Mouse (Mus musculus) stomach, embryonic 15.5 days (tissue): ENCODE measurements around the gene Zfp64. TPM values are rescaled to one million over a fixed set of nuclear protein-coding genes. Genes with fewer than 3 reads are reported as not detected.

Experiments
- ATAC-seq: fragments of 200-750 bp; cut with Nextera tagmentation; 2 replicates; pipeline ENCODE4 v1.8.0; 2017; ENCODE audit warnings: low read depth, moderate number of reproducible peaks, moderate TSS enrichment; ENCODE audit not compliant: insufficient read depth, low FRiP score
- H3K27ac ChIP-seq: fragments of 300-500 bp; sonication (generic); 2 replicates; pipeline ENCODE4 v1.5.1; 2015; ENCODE audit warnings: mild to moderate bottlenecking, inconsistent platforms
- H3K27me3 ChIP-seq: fragments of 300-500 bp; sonication (generic); replicated peaks from 2 replicates; pipeline ENCODE4 v1.6.1; 2015; ENCODE audit warnings: inconsistent platforms
- H3K36me3 ChIP-seq: fragments of 300-500 bp; sonication (generic); 2 replicates; pipeline ENCODE4 v1.6.1; 2015; ENCODE audit warnings: inconsistent platforms
- H3K4me1 ChIP-seq: fragments of 300-500 bp; sonication (generic); 2 replicates; pipeline ENCODE4 v1.6.1; 2015; ENCODE audit warnings: inconsistent platforms
- H3K4me2 ChIP-seq: fragments of 300-500 bp; sonication (generic); 2 replicates; pipeline ENCODE4 v1.6.1; 2015; ENCODE audit warnings: mild to moderate bottlenecking, inconsistent platforms
- H3K4me3 ChIP-seq: fragments of 300-500 bp; sonication (generic); replicated peaks from 2 replicates; pipeline ENCODE4 v1.5.1; 2015; ENCODE audit warnings: inconsistent platforms
- H3K9ac ChIP-seq: fragments of 300-500 bp; sonication (generic); 2 replicates; pipeline ENCODE4 v1.6.1; 2015; ENCODE audit warnings: inconsistent platforms
- H3K9me3 ChIP-seq: fragments of 300-500 bp; sonication (generic); 2 replicates; pipeline ENCODE4 v1.6.1; 2016; ENCODE audit warnings: inconsistent platforms
- WGBS: fragments of 180-500 bp; shearing (Covaris S2); methylation state at CpG from one replicate; pipeline ENCODE4 v1.1.7; 2015; 5-methylcytosine and 5-hydroxymethylcytosine counted together
- polyA plus RNA-seq: library from polyadenylated mRNA; unstranded; fragments of >200 nt; fragmentation: Nextera tagmentation; extraction: Ambion mirVana; gene quantifications from 2 replicates; pipeline ENCODE4 v1.2.1, GENCODE M21; 2015

Zfp64 gene
- polyA plus RNA-seq, 1 experiment from 2014 or later = 31.9 TPM

GRCm38 (mm10) chr2:168912901-168913721, 42.3 kb downstream of the Zfp64 start:
- Histone ChIP-seq H3K9ac (peak overlapping the region; percentile 23; the same call in 1 of the 2 replicates), H3K4me2 (peak overlapping the region; percentile 95), H3K36me3 (no peaks in the 10 kb centered on the region), H3K9me3 (no peaks in the 10 kb centered on the region), H3K27me3 (peaks cover 27% of the 10 kb centered on the region), H3K4me1 (peaks cover 26% of the 10 kb centered on the region), H3K4me3 (peak overlapping the region; percentile 49), H3K27ac (peak overlapping the region; percentile 63)
- WGBS = 6% methylated on average over 31 of the region's 31 CpGs
- peak; percentile 56; the same call in 1 of the 2 replicates for ATAC-seq

GRCm38 (mm10) chr2:168912051-168912891, 43.1 kb downstream of the Zfp64 start:
- H3K36me3 ChIP-seq = no peaks in the 10 kb centered on the region
- no peaks in the 10 kb centered on the region for H3K9me3 ChIP-seq
- under 1% methylated on average over 70 of the region's 70 CpGs for WGBS
- H3K4me3 ChIP-seq = peak overlapping the region; percentile 49
- H3K9ac ChIP-seq = peak overlapping the region; percentile 23; the same call in 1 of the 2 replicates
- peaks cover 26% of the 10 kb centered on the region for H3K4me1 ChIP-seq
- peaks cover 27% of the 10 kb centered on the region for H3K27me3 ChIP-seq
- H3K27ac ChIP-seq = peak overlapping the region; percentile 63
- H3K4me2 ChIP-seq = peak overlapping the region; percentile 95
- ATAC-seq = no peak

GRCm38 (mm10) chr2:168911527-168911926, 43.9 kb downstream of the Zfp64 start:
- Histone ChIP-seq H3K27me3 (peaks cover 27% of the 10 kb centered on the region), H3K27ac (no peak overlapping the region), H3K4me1 (peaks cover 26% of the 10 kb centered on the region), H3K9me3 (no peaks in the 10 kb centered on the region), H3K4me2 (peak overlapping the region; percentile 95), H3K4me3 (peak overlapping the region; percentile 49), H3K36me3 (no peaks in the 10 kb centered on the region), H3K9ac (no peak overlapping the region)
- 2% methylated on average over 19 of the region's 19 CpGs for WGBS
- no peak for ATAC-seq

- Histone ChIP-seq H3K36me3 (no peaks in the 10 kb centered on the region), H3K27ac (no peak overlapping the region), H3K4me1 (peaks cover 5% of the 10 kb centered on the region; the same call in 1 of the 2 replicates), H3K4me2 (no peak overlapping the region), H3K27me3 (peaks cover 7% of the 10 kb centered on the region; the same call in 1 of the 2 replicates), H3K9me3 (no peaks in the 10 kb centered on the region), H3K9ac (no peak overlapping the region), H3K4me3 (no peak overlapping the region)
- WGBS = 49% methylated on average over 11 of the region's 11 CpGs
- ATAC-seq = no peak
These were observed 49.4 kb downstream of the Zfp64 start for GRCm38 (mm10) chr2:168906022-168906421.

GRCm38 (mm10) chr2:168904846-168905245, 50.5 kb downstream of the Zfp64 start:
- H3K27ac ChIP-seq = no peak overlapping the region
- ATAC-seq = no peak
- H3K4me2 ChIP-seq = no peak overlapping the region
- H3K9me3 ChIP-seq = no peaks in the 10 kb centered on the region
- no peaks in the 10 kb centered on the region for H3K36me3 ChIP-seq
- no peaks in the 10 kb centered on the region for H3K27me3 ChIP-seq
- 73% methylated on average over 3 of the region's 3 CpGs for WGBS
- H3K4me3 ChIP-seq = no peak overlapping the region
- H3K4me1 ChIP-seq = no peaks in the 10 kb centered on the region
- no peak overlapping the region for H3K9ac ChIP-seq

- 12% methylated on average over 9 of the region's 9 CpGs for WGBS
- ATAC-seq = no peak
These were observed 51.2 kb downstream of the Zfp64 start for GRCm38 (mm10) chr2:168904188-168904587.

GRCm38 (mm10) chr2:168902634-168903033, 52.8 kb downstream of the Zfp64 start:
- WGBS = 18% methylated on average over 8 of the region's 8 CpGs
- no peak for ATAC-seq

More at GRCm38 (mm10) chr2:168904188-168904587, 51.2 kb downstream of the Zfp64 start:
- H3K27ac ChIP-seq = no peak overlapping the region
- H3K4me3 ChIP-seq = no peak overlapping the region
- no peaks in the 10 kb centered on the region for H3K9me3 ChIP-seq
- no peak overlapping the region for H3K9ac ChIP-seq
- H3K4me2 ChIP-seq = no peak overlapping the region
- H3K27me3 ChIP-seq = no peaks in the 10 kb centered on the region
- no peaks in the 10 kb centered on the region for H3K4me1 ChIP-seq
- H3K36me3 ChIP-seq = no peaks in the 10 kb centered on the region

GRCm38 (mm10) chr2:168897906-168898305, 57.5 kb downstream of the Zfp64 start:
- Histone ChIP-seq H3K27ac (no peak overlapping the region), H3K4me3 (no peak overlapping the region), H3K27me3 (no peaks in the 10 kb centered on the region), H3K4me1 (no peaks in the 10 kb centered on the region), H3K36me3 (no peaks in the 10 kb centered on the region), H3K4me2 (no peak overlapping the region), H3K9ac (no peak overlapping the region), H3K9me3 (no peaks in the 10 kb centered on the region)
- WGBS = 72% methylated on average over 7 of the region's 7 CpGs
- no peak for ATAC-seq

More at GRCm38 (mm10) chr2:168902634-168903033, 52.8 kb downstream of the Zfp64 start:
- Histone ChIP-seq H3K4me2 (no peak overlapping the region), H3K9me3 (no peaks in the 10 kb centered on the region), H3K9ac (no peak overlapping the region), H3K4me1 (no peaks in the 10 kb centered on the region), H3K4me3 (no peak overlapping the region), H3K27me3 (no peaks in the 10 kb centered on the region), H3K27ac (no peak overlapping the region), H3K36me3 (no peaks in the 10 kb centered on the region)

- H3K4me2 ChIP-seq = no peak overlapping the region
- 78% methylated on average over 8 of the region's 8 CpGs for WGBS
These were observed 59.9 kb downstream of the Zfp64 start for GRCm38 (mm10) chr2:168895531-168895930.

GRCm38 (mm10) chr2:168894738-168895137, 60.6 kb downstream of the Zfp64 start:
- ATAC-seq = no peak

More at GRCm38 (mm10) chr2:168895531-168895930, 59.9 kb downstream of the Zfp64 start:
- H3K36me3 ChIP-seq = no peaks in the 10 kb centered on the region
- no peaks in the 10 kb centered on the region for H3K9me3 ChIP-seq
- no peak overlapping the region for H3K9ac ChIP-seq
- no peaks in the 10 kb centered on the region for H3K27me3 ChIP-seq
- H3K4me1 ChIP-seq = no peaks in the 10 kb centered on the region
- no peak overlapping the region for H3K27ac ChIP-seq
- H3K4me3 ChIP-seq = no peak overlapping the region
- ATAC-seq = no peak

GRCm38 (mm10) chr2:168892057-168892456, 63.3 kb downstream of the Zfp64 start:
- Histone ChIP-seq H3K4me3 (no peak overlapping the region), H3K4me1 (no peaks in the 10 kb centered on the region), H3K4me2 (no peak overlapping the region), H3K27ac (no peak overlapping the region), H3K9ac (no peak overlapping the region), H3K27me3 (no peaks in the 10 kb centered on the region), H3K9me3 (no peaks in the 10 kb centered on the region), H3K36me3 (no peaks in the 10 kb centered on the region)
- no peak for ATAC-seq
- 88% methylated on average over 2 of the region's 2 CpGs for WGBS

More at GRCm38 (mm10) chr2:168894738-168895137, 60.6 kb downstream of the Zfp64 start:
- H3K9me3 ChIP-seq = no peaks in the 10 kb centered on the region
- H3K27ac ChIP-seq = no peak overlapping the region
- no peaks in the 10 kb centered on the region for H3K4me1 ChIP-seq
- H3K4me3 ChIP-seq = no peak overlapping the region
- WGBS = 90% methylated on average over 7 of the region's 7 CpGs
- no peaks in the 10 kb centered on the region for H3K36me3 ChIP-seq
- H3K9ac ChIP-seq = no peak overlapping the region
- H3K4me2 ChIP-seq = no peak overlapping the region
- no peaks in the 10 kb centered on the region for H3K27me3 ChIP-seq
